Mouse (Mus musculus) stomach, embryonic 15.5 days (tissue): ENCODE measurements around the gene Nfrkb. TPM values are rescaled to one million over a fixed set of nuclear protein-coding genes. Genes with fewer than 3 reads are reported as not detected.

Experiments
- ATAC-seq: fragments of 200-750 bp; cut with Nextera tagmentation; 2 replicates; pipeline ENCODE4 v1.8.0; 2017; ENCODE audit warnings: low read depth, moderate number of reproducible peaks, moderate TSS enrichment; ENCODE audit not compliant: insufficient read depth, low FRiP score
- H3K27ac ChIP-seq: fragments of 300-500 bp; sonication (generic); 2 replicates; pipeline ENCODE4 v1.5.1; 2015; ENCODE audit warnings: mild to moderate bottlenecking, inconsistent platforms
- H3K27me3 ChIP-seq: fragments of 300-500 bp; sonication (generic); replicated peaks from 2 replicates; pipeline ENCODE4 v1.6.1; 2015; ENCODE audit warnings: inconsistent platforms
- H3K36me3 ChIP-seq: fragments of 300-500 bp; sonication (generic); 2 replicates; pipeline ENCODE4 v1.6.1; 2015; ENCODE audit warnings: inconsistent platforms
- H3K4me1 ChIP-seq: fragments of 300-500 bp; sonication (generic); 2 replicates; pipeline ENCODE4 v1.6.1; 2015; ENCODE audit warnings: inconsistent platforms
- H3K4me2 ChIP-seq: fragments of 300-500 bp; sonication (generic); 2 replicates; pipeline ENCODE4 v1.6.1; 2015; ENCODE audit warnings: mild to moderate bottlenecking, inconsistent platforms
- H3K4me3 ChIP-seq: fragments of 300-500 bp; sonication (generic); replicated peaks from 2 replicates; pipeline ENCODE4 v1.5.1; 2015; ENCODE audit warnings: inconsistent platforms
- H3K9ac ChIP-seq: fragments of 300-500 bp; sonication (generic); 2 replicates; pipeline ENCODE4 v1.6.1; 2015; ENCODE audit warnings: inconsistent platforms
- H3K9me3 ChIP-seq: fragments of 300-500 bp; sonication (generic); 2 replicates; pipeline ENCODE4 v1.6.1; 2016; ENCODE audit warnings: inconsistent platforms
- WGBS: fragments of 180-500 bp; shearing (Covaris S2); methylation state at CpG from one replicate; pipeline ENCODE4 v1.1.7; 2015; 5-methylcytosine and 5-hydroxymethylcytosine counted together
- polyA plus RNA-seq: library from polyadenylated mRNA; unstranded; fragments of >200 nt; fragmentation: Nextera tagmentation; extraction: Ambion mirVana; gene quantifications from 2 replicates; pipeline ENCODE4 v1.2.1, GENCODE M21; 2015

Gene Nfrkb
- polyA plus RNA-seq, 1 experiment from 2014 or later, result 16.5 TPM

DNA sequence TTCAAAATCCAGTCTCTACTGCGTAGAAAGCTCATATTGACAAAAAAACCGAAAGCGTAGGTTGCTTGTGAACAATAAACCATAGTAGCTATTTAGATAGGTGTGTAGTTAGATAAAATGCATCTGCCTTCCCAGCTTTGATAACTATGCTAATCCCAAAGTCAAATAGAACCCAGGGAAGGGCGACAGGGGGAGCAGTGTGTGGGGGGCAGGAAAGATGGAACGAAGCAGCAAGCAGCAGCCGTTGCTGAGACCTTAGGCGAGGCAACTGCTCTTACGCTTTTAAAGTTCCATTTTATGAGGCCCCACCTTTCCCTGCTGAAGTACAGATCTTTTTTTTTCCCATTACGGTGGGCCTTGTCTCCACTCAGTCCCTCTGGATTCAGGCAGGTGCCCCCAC, 77.2 kb downstream of the Nfrkb start:
- H3K4me1 ChIP-seq, result no peaks in the 10 kb centered on the region
- peaks cover 12% of the 10 kb centered on the region for H3K27me3 ChIP-seq
- no peak for ATAC-seq
- WGBS, result 41% methylated on average over 9 of the region's 9 CpGs
- H3K9ac ChIP-seq, result no peak overlapping the region
- no peak overlapping the region for H3K27ac ChIP-seq
- H3K4me3 ChIP-seq, result peak overlapping the region; percentile 30
- H3K9me3 ChIP-seq, result no peaks in the 10 kb centered on the region
- H3K36me3 ChIP-seq, result no peaks in the 10 kb centered on the region
- peak overlapping the region; percentile 56 for H3K4me2 ChIP-seq

DNA sequence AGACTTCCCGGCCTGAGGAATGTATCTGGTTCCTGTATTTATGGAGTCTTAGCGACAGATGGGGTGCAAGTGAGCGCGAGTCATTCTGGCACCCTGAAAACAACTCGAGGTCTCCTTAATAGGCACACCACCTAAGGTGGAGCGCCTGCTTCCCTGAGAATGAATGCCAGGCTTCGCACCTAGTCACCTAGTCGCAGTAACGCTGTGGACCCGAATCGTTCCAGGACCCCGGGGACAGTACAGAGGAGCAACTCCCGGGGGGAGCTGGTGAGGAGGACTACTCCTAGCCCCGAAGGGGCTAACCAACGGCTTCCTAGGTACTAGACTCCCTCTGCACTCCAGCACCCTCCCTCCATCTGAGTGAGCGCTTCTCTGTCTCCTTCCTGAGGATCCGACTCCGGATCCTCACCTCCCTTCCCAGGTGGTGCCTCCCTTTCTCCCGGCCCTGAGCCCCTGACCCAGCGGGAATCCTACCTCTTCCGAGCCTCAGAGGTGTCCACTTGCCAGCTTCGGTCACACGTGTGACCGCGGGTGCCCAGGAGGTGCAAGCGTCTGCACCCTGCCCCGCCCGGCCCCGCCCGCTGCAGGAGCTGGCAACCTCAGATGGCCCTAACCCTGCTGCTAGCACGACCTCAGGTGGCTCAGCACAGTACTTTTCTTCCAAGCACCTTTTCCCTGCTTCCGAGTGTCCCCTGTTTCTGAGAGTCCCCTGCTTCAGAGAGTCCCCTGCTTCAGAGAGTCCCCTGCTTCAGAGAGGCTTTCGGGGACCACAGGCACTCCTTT, 77.9 kb downstream of the Nfrkb start, which contains the start of gene Tmem45b:
Tmem45b (minus strand) TSS at position 771 of the 783 bp plus-strand sequence.
- Histone ChIP-seq H3K36me3 (no peaks in the 10 kb centered on the region), H3K4me2 (peak within 1 kb of the TSS; percentile 56), H3K9me3 (no peaks in the 10 kb centered on the region), H3K4me1 (no peaks in the 10 kb centered on the region), H3K27ac (no peak within 1 kb of the TSS), H3K4me3 (peak within 1 kb of the TSS; percentile 30), H3K27me3 (peaks cover 12% of the 10 kb centered on the region), H3K9ac (no peak within 1 kb of the TSS)
- ATAC-seq, result peak; percentile 80
- WGBS, result 6% methylated on average over 33 of the region's 33 CpGs

Other genes with a start within 250 kb of the Nfrkb start
- gene Aplp2, start 174.4 kb upstream of the Nfrkb start, polyA plus RNA-seq, result 279 and 284 TPM in 2 replicates
- gene Prdm10, start 105.7 kb upstream of the Nfrkb start, polyA plus RNA-seq, result 4.2 and 5.1 TPM in 2 replicates
- gene Tmem45b, start 78.3 kb downstream of the Nfrkb start, polyA plus RNA-seq, result 24.1 and 28.5 TPM in 2 replicates